Mouse (Mus musculus) MEL-GATA-1-ER (cell line): ENCODE data around the gene Rims1.

Source experiments
- DNase-seq: peaks from one replicate; pipeline ENCODE4 v3.0.0-alpha.2; 2012; ENCODE audit warnings: low read depth; ENCODE audit errors: extremely low read depth

The Rims1 gene

GRCm38 (mm10) chr1:22587859-22588383 is 217.9 kb downstream of the Rims1 start:
- no peak for DNase-seq

- DNase-seq, result no peak
These were observed 220.2 kb downstream of the Rims1 start for GRCm38 (mm10) chr1:22585560-22585959.

- DNase-seq, result no peak
These were observed 226.3 kb downstream of the Rims1 start for GRCm38 (mm10) chr1:22579470-22579869.

- no peak for DNase-seq
These were observed 233.1 kb downstream of the Rims1 start for GRCm38 (mm10) chr1:22572720-22573119.

- DNase-seq, result no peak
These were observed 259.5 kb downstream of the Rims1 start for GRCm38 (mm10) chr1:22546273-22546672.

GRCm38 (mm10) chr1:22538129-22538528 is 267.7 kb downstream of the Rims1 start:
- DNase-seq, result no peak

- no peak for DNase-seq
These were observed 269.0 kb downstream of the Rims1 start for GRCm38 (mm10) chr1:22536776-22537175.

- no peak for DNase-seq
These were observed 270.7 kb downstream of the Rims1 start for GRCm38 (mm10) chr1:22535049-22535448.

- DNase-seq, result no peak
These were observed 272.4 kb downstream of the Rims1 start for GRCm38 (mm10) chr1:22533146-22534096.

- DNase-seq, result no peak
These were observed 290.7 kb downstream of the Rims1 start for GRCm38 (mm10) chr1:22515103-22515502.

GRCm38 (mm10) chr1:22512421-22512820 is 293.4 kb downstream of the Rims1 start:
- no peak for DNase-seq

GRCm38 (mm10) chr1:22511614-22512013 is 294.2 kb downstream of the Rims1 start:
- no peak for DNase-seq

- no peak for DNase-seq
These were observed 296.8 kb downstream of the Rims1 start for GRCm38 (mm10) chr1:22508735-22509615.

- DNase-seq, result no peak
These were observed 318.4 kb downstream of the Rims1 start for GRCm38 (mm10) chr1:22487270-22487864.

GRCm38 (mm10) chr1:22476220-22476619 is 329.6 kb downstream of the Rims1 start:
- DNase-seq, result no peak

GRCm38 (mm10) chr1:22467033-22467432 is 338.8 kb downstream of the Rims1 start:
- no peak for DNase-seq

- DNase-seq, result no peak
These were observed 339.2 kb downstream of the Rims1 start for GRCm38 (mm10) chr1:22466597-22466996.

- DNase-seq, result no peak
These were observed 381.8 kb downstream of the Rims1 start for GRCm38 (mm10) chr1:22424020-22424419.

- no peak for DNase-seq
These were observed 383.7 kb downstream of the Rims1 start for GRCm38 (mm10) chr1:22422102-22422501.

- DNase-seq, result no peak
These were observed 395.6 kb downstream of the Rims1 start for GRCm38 (mm10) chr1:22410173-22410572.

- DNase-seq, result no peak
These were observed 419.4 kb downstream of the Rims1 start for GRCm38 (mm10) chr1:22386361-22386760.
